Mouse (Mus musculus) left cerebral cortex, postnatal 4 days (tissue): ENCODE results near the gene Ceacam10. TPM values are rescaled to one million over a fixed set of nuclear protein-coding genes. Genes with fewer than 3 reads are reported as not detected.
"Not testable (repeated sequence)": the region's sequence is repeated elsewhere in the genome, so short reads cannot be mapped to it uniquely, and the experiment has no call there.

ENCODE experiments used
- DNase-seq: peaks from one replicate; pipeline ENCODE4 v3.0.0-alpha.2; 2022
- intact Hi-C: fragments of 180-260 bp; cut with DNase I; formaldehyde crosslinking; loops from one replicate; pipeline ENCODE4 v1.15.1; 2025
- total RNA-seq, 2 experiments: library from RNA; stranded (reverse); gene quantifications; 2 replicates each; pipeline ENCODE4 v1.2.3; 2021

Ceacam10 gene
- not detected for total RNA-seq

- DNase-seq, intact Hi-C loops: not testable (repeated sequence)
These were observed at the start of gene Ceacam10 for GRCm38 (mm10) chr7:24776918-24777317. Gene Ceacam10 (plus strand): TSS chr7:24777206.

- intact Hi-C loops = no loop called here
- peak; percentile 47 for DNase-seq
These were observed 40.9 kb upstream of the Ceacam10 start for GRCm38 (mm10) chr7:24735970-24736670.

GRCm38 (mm10) chr7:24750695-24751094 is 26.3 kb upstream of the Ceacam10 start:
- intact Hi-C loops = no loop called here
- no peak for DNase-seq

GRCm38 (mm10) chr7:24751610-24752009 is 25.4 kb upstream of the Ceacam10 start:
- intact Hi-C loops = no loop called here
- no peak for DNase-seq

GRCm38 (mm10) chr7:24753476-24753875 is 23.5 kb upstream of the Ceacam10 start:
- intact Hi-C loops = no loop called here
- no peak for DNase-seq

GRCm38 (mm10) chr7:24758520-24758919 is 18.5 kb upstream of the Ceacam10 start:
- DNase-seq = no peak
- intact Hi-C loops = no loop called here

GRCm38 (mm10) chr7:24760211-24760610 is 16.8 kb upstream of the Ceacam10 start, which contains the start of gene Cd177:
Gene Cd177 (minus strand): TSS chr7:24760311.
- intact Hi-C loops = no loop called here
- no peak for DNase-seq

- intact Hi-C loops = no loop called here
These were observed 15.8 kb upstream of the Ceacam10 start for GRCm38 (mm10) chr7:24761161-24761560.

GRCm38 (mm10) chr7:24762574-24762973 is 14.4 kb upstream of the Ceacam10 start:
- intact Hi-C loops = no loop called here
- no peak for DNase-seq

More at GRCm38 (mm10) chr7:24761161-24761560, 15.8 kb upstream of the Ceacam10 start:
- DNase-seq = no peak

GRCm38 (mm10) chr7:24771361-24771760 is 5.6 kb upstream of the Ceacam10 start:
- no peak for DNase-seq
- intact Hi-C loops = no loop called here

GRCm38 (mm10) chr7:24773942-24774535 is 3.0 kb upstream of the Ceacam10 start:
- DNase-seq = no peak

GRCm38 (mm10) chr7:24776145-24776544 is 861 bp upstream of the Ceacam10 start:
- DNase-seq = no peak
- intact Hi-C loops = no loop called here

More at GRCm38 (mm10) chr7:24773942-24774535, 3.0 kb upstream of the Ceacam10 start:
- intact Hi-C loops = no loop called here

- intact Hi-C loops = no loop called here
- DNase-seq = no peak
These were observed 20.9 kb downstream of the Ceacam10 start for GRCm38 (mm10) chr7:24797918-24798317.

GRCm38 (mm10) chr7:24802149-24802767 is 25.3 kb downstream of the Ceacam10 start:
- intact Hi-C loops = no loop called here
- no peak for DNase-seq

GRCm38 (mm10) chr7:24804826-24805225 is 27.8 kb downstream of the Ceacam10 start:
- DNase-seq = no peak
- intact Hi-C loops = no loop called here

GRCm38 (mm10) chr7:24809041-24809440 is 32.0 kb downstream of the Ceacam10 start:
- no peak for DNase-seq
- intact Hi-C loops = no loop called here

GRCm38 (mm10) chr7:24817502-24817901 is 40.5 kb downstream of the Ceacam10 start:
- intact Hi-C loops = no loop called here
- DNase-seq = peak; percentile 73

GRCm38 (mm10) chr7:24824452-24824851 is 47.4 kb downstream of the Ceacam10 start:
- intact Hi-C loops = no loop called here
- no peak for DNase-seq

GRCm38 (mm10) chr7:24827181-24827580 is 50.2 kb downstream of the Ceacam10 start:
- no peak for DNase-seq
- intact Hi-C loops = no loop called here
